Mouse (Mus musculus): ENCODE results near the gene Rp9. TPM values are rescaled to one million over a fixed set of nuclear protein-coding genes. Genes with fewer than 3 reads are reported as not detected.
"Not testable (repeated sequence)": the region's sequence is repeated elsewhere in the genome, so short reads cannot be mapped to it uniquely, and the experiment has no call there.

Rp9 gene
- polyA plus RNA-seq, 1 experiment from 2014 or later: 43.9 TPM

- Histone ChIP-seq H3K27me3 (ENCODE audit: poor library complexity, severe bottlenecking) (no peaks in the 10 kb centered on the region), H3K36me3 (replicated peaks) (0 out of 2 replicates have a peak, but pooled peaks cover 3% of the 10 kb centered on the region), H3K9me3 (no peaks in the 10 kb centered on the region), H3K4me1 (peaks cover 32% of the 10 kb centered on the region), H3K4me3 (no peak overlapping the region), H3K27ac (no peak overlapping the region)
- DNase-seq (ENCODE audit: extremely low spot score, low spot score): no peak
- 30% methylated on average over 4 of the region's 4 CpGs for WGBS
Observed at GRCm38 (mm10) chr9:22428028-22428665, 41.4 kb downstream of the Rp9 start.

- H3K4me3 ChIP-seq: no peak overlapping the region
- 94% methylated on average over 4 of the region's 4 CpGs for WGBS
- H3K4me1 ChIP-seq: peaks cover 30% of the 10 kb centered on the region
- no peaks in the 10 kb centered on the region for H3K27me3 ChIP-seq (ENCODE audit: poor library complexity, severe bottlenecking)
- H3K27ac ChIP-seq: no peak overlapping the region
- DNase-seq (ENCODE audit: extremely low spot score, low spot score): no peak
- no peaks in the 10 kb centered on the region for H3K9me3 ChIP-seq
- H3K36me3 ChIP-seq (replicated peaks): no peaks in the 10 kb centered on the region
Observed at GRCm38 (mm10) chr9:22424719-22425118, 44.8 kb downstream of the Rp9 start.

GRCm38 (mm10) chr9:22424196-22424595 is 45.3 kb downstream of the Rp9 start:
- 84% methylated on average over 10 of the region's 10 CpGs for WGBS
- H3K4me3 ChIP-seq: no peak overlapping the region

GRCm38 (mm10) chr9:22423507-22423906 is 46.0 kb downstream of the Rp9 start:
- no peak overlapping the region for H3K27ac ChIP-seq
- H3K27me3 ChIP-seq (ENCODE audit: poor library complexity, severe bottlenecking): no peaks in the 10 kb centered on the region
- DNase-seq (ENCODE audit: extremely low spot score, low spot score): no peak
- peaks cover 18% of the 10 kb centered on the region for H3K4me1 ChIP-seq
- no peaks in the 10 kb centered on the region for H3K36me3 ChIP-seq (replicated peaks)
- 84% methylated on average over 1 of the region's 1 CpGs for WGBS
- no peaks in the 10 kb centered on the region for H3K9me3 ChIP-seq
- no peak overlapping the region for H3K4me3 ChIP-seq

More at GRCm38 (mm10) chr9:22424196-22424595, 45.3 kb downstream of the Rp9 start:
- H3K27me3 ChIP-seq (ENCODE audit: poor library complexity, severe bottlenecking): no peaks in the 10 kb centered on the region
- no peak for DNase-seq (ENCODE audit: extremely low spot score, low spot score)
- H3K27ac ChIP-seq: no peak overlapping the region
- peaks cover 25% of the 10 kb centered on the region for H3K4me1 ChIP-seq
- no peaks in the 10 kb centered on the region for H3K9me3 ChIP-seq
- H3K36me3 ChIP-seq (replicated peaks): no peaks in the 10 kb centered on the region

- 70% methylated on average over 1 of the region's 1 CpGs for WGBS
- Histone ChIP-seq H3K27ac (no peak overlapping the region), H3K9me3 (no peaks in the 10 kb centered on the region), H3K27me3 (ENCODE audit: poor library complexity, severe bottlenecking) (no peaks in the 10 kb centered on the region), H3K36me3 (replicated peaks) (no peaks in the 10 kb centered on the region), H3K4me1 (peaks cover 8% of the 10 kb centered on the region; the same call in 1 of the 2 replicates), H3K4me3 (no peak overlapping the region)
- DNase-seq (ENCODE audit: extremely low spot score, low spot score): no peak
Observed at GRCm38 (mm10) chr9:22422559-22422958, 47.0 kb downstream of the Rp9 start.

GRCm38 (mm10) chr9:22420491-22420890 is 49.1 kb downstream of the Rp9 start:
- WGBS: 37% methylated on average over 7 of the region's 7 CpGs
- Histone ChIP-seq H3K27ac (no peak overlapping the region), H3K27me3 (ENCODE audit: poor library complexity, severe bottlenecking) (no peaks in the 10 kb centered on the region), H3K36me3 (replicated peaks) (no peaks in the 10 kb centered on the region), H3K9me3 (no peaks in the 10 kb centered on the region), H3K4me3 (no peak overlapping the region), H3K4me1 (peaks cover 8% of the 10 kb centered on the region; the same call in 1 of the 2 replicates)
- DNase-seq (ENCODE audit: extremely low spot score, low spot score): no peak

- no peak overlapping the region for H3K27ac ChIP-seq
- no peaks in the 10 kb centered on the region for H3K27me3 ChIP-seq (ENCODE audit: poor library complexity, severe bottlenecking)
- no peaks in the 10 kb centered on the region for H3K36me3 ChIP-seq (replicated peaks)
- WGBS: 77% methylated on average over 3 of the region's 3 CpGs
- DNase-seq (ENCODE audit: extremely low spot score, low spot score): no peak
- peaks cover 8% of the 10 kb centered on the region; the same call in 1 of the 2 replicates for H3K4me1 ChIP-seq
- H3K4me3 ChIP-seq: no peak overlapping the region
- H3K9me3 ChIP-seq: no peaks in the 10 kb centered on the region
Observed at GRCm38 (mm10) chr9:22419877-22420276, 49.7 kb downstream of the Rp9 start.

- WGBS: 65% methylated on average over 6 of the region's 6 CpGs
- Histone ChIP-seq H3K36me3 (replicated peaks) (no peaks in the 10 kb centered on the region), H3K27ac (no peak overlapping the region), H3K9me3 (no peaks in the 10 kb centered on the region), H3K27me3 (ENCODE audit: poor library complexity, severe bottlenecking) (peaks cover 10% of the 10 kb centered on the region; the same call in 1 of the 2 replicates), H3K4me1 (peaks cover 8% of the 10 kb centered on the region; the same call in 1 of the 2 replicates), H3K4me3 (no peak overlapping the region)
- no peak for DNase-seq (ENCODE audit: extremely low spot score, low spot score)
Observed at GRCm38 (mm10) chr9:22417547-22417946, 52.0 kb downstream of the Rp9 start.

- H3K9me3 ChIP-seq: no peaks in the 10 kb centered on the region
- peaks cover 10% of the 10 kb centered on the region; the same call in 1 of the 2 replicates for H3K27me3 ChIP-seq (ENCODE audit: poor library complexity, severe bottlenecking)
- H3K4me3 ChIP-seq: no peak overlapping the region
- H3K27ac ChIP-seq: no peak overlapping the region
- H3K36me3 ChIP-seq (replicated peaks): no peaks in the 10 kb centered on the region
- 81% methylated on average over 3 of the region's 3 CpGs for WGBS
- DNase-seq (ENCODE audit: extremely low spot score, low spot score): no peak
- H3K4me1 ChIP-seq: peaks cover 12% of the 10 kb centered on the region
Observed at GRCm38 (mm10) chr9:22416187-22416586, 53.4 kb downstream of the Rp9 start.

- no peaks in the 10 kb centered on the region for H3K9me3 ChIP-seq
- WGBS: under 1% methylated on average over 43 of the region's 43 CpGs
- H3K27ac ChIP-seq: peak within 1 kb of the TSS; percentile 88
- no peaks in the 10 kb centered on the region for H3K36me3 ChIP-seq (replicated peaks)
- H3K4me1 ChIP-seq: peaks cover 4% of the 10 kb centered on the region
- DNase-seq (ENCODE audit: extremely low spot score, low spot score): peak; percentile 97
- H3K27me3 ChIP-seq (ENCODE audit: poor library complexity, severe bottlenecking): peaks cover 10% of the 10 kb centered on the region; the same call in 1 of the 2 replicates
- peak within 1 kb of the TSS; percentile 74 for H3K4me3 ChIP-seq
Observed at GRCm38 (mm10) chr9:22411002-22411857, 58.3 kb downstream of the Rp9 start, which contains the start of gene 9530077C05Rik. Gene 9530077C05Rik (plus strand): TSS chr9:22411513.

- no peak overlapping the region for H3K27ac ChIP-seq
- 81% methylated on average over 7 of the region's 7 CpGs for WGBS
- H3K4me1 ChIP-seq: peaks cover 4% of the 10 kb centered on the region
- H3K4me3 ChIP-seq: no peak overlapping the region
- peaks cover 10% of the 10 kb centered on the region; the same call in 1 of the 2 replicates for H3K27me3 ChIP-seq (ENCODE audit: poor library complexity, severe bottlenecking)
- H3K36me3 ChIP-seq (replicated peaks): no peaks in the 10 kb centered on the region
- no peak for DNase-seq (ENCODE audit: extremely low spot score, low spot score)
- H3K9me3 ChIP-seq: no peaks in the 10 kb centered on the region
Observed at GRCm38 (mm10) chr9:22409501-22409900, 60.0 kb downstream of the Rp9 start.

GRCm38 (mm10) chr9:22408344-22408743 is 61.2 kb downstream of the Rp9 start:
- H3K9me3 ChIP-seq; H3K4me1 ChIP-seq; H3K36me3 ChIP-seq (replicated peaks); H3K27ac ChIP-seq; H3K4me3 ChIP-seq; DNase-seq (ENCODE audit: extremely low spot score, low spot score); H3K27me3 ChIP-seq (ENCODE audit: poor library complexity, severe bottlenecking): not testable (repeated sequence)
- WGBS: 32% methylated on average over 4 of the region's 4 CpGs

GRCm38 (mm10) chr9:22407633-22408032 is 61.9 kb downstream of the Rp9 start:
- not testable (repeated sequence) for H3K27ac ChIP-seq; DNase-seq (ENCODE audit: extremely low spot score, low spot score); H3K9me3 ChIP-seq; H3K27me3 ChIP-seq (ENCODE audit: poor library complexity, severe bottlenecking); H3K36me3 ChIP-seq (replicated peaks); H3K4me3 ChIP-seq; H3K4me1 ChIP-seq
- WGBS: 84% methylated on average over 4 of the region's 4 CpGs

Data from forebrain, embryonic 10.5 days (tissue).